Mouse (Mus musculus): ENCODE results near the gene 2010111I01Rik.

DNA sequence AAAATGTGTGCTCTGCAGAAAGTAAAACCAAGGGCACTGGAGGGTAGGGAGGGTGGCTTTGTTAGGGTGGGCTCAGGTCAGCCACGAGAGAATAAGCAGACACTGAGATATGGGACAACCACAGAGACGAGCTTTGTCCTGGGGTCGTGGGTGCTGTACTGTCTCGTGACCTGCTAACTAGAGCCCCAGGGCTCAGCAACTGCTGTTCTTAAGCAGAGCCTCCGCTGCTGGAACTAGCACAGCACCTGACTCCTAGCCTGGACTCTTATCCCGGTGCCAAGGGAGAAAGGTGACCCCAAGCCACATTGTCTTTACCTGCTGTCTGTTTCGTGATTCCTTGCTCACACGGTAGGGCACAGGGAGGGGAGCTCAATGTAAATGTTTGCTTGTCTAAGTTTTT lies 107.2 kb downstream of the 2010111I01Rik start:
- TF ChIP-seq CTCF (IDR thresholded peaks at IDR 0.05; ENCODE audit: low read depth) = no peak
- no peak for TF ChIP-seq EP300 (IDR thresholded peaks at IDR 0.05; ENCODE audit: low read depth)

Measured in heart, postnatal 0 days (tissue).